Mouse (Mus musculus) ES-E14 (cell line): ENCODE measurements around the gene Chrnb1. TPM values are rescaled to one million over a fixed set of nuclear protein-coding genes. Genes with fewer than 3 reads are reported as not detected.

Source experiments
- DNase-seq: peaks from one replicate; pipeline ENCODE4 v3.0.0-alpha.2; 2013; ENCODE audit warnings: low read depth, low spot score
- H3K27ac ChIP-seq: 2 replicates; pipeline ENCODE4 v1.5.1; 2012; ENCODE audit warnings: low read depth, mild to moderate bottlenecking, low read length, moderate library complexity, mixed read lengths; ENCODE audit not compliant: poor library complexity, insufficient read depth, severe bottlenecking
- H3K36me3 ChIP-seq: 2 replicates; pipeline ENCODE4 v1.6.1; 2012; ENCODE audit warnings: mild to moderate bottlenecking, low read length, moderate library complexity, mixed read lengths; ENCODE audit not compliant: control insufficient read depth, poor library complexity, insufficient read depth, severe bottlenecking
- H3K4me1 ChIP-seq, 2 experiments: fragments of 150-350 bp in 1 of 2; sonication (generic) in 1 of 2; 2 replicates each; pipeline ENCODE4 v1.6.1; 2012; ENCODE audit warnings: low read length in 2 of 2, mild to moderate bottlenecking in 1 of 2, mixed read lengths in 1 of 2; ENCODE audit not compliant: control insufficient read depth in 2 of 2, insufficient read depth in 2 of 2, poor library complexity in 1 of 2
- H3K4me3 ChIP-seq, 2 experiments: fragments of 150-350 bp in 1 of 2; sonication (generic) in 1 of 2; 2 replicates each; pipeline ENCODE4 v1.5.1; 2012; ENCODE audit warnings: low read length in 2 of 2, low read depth in 1 of 2, mild to moderate bottlenecking in 1 of 2, mixed read lengths in 1 of 2; ENCODE audit not compliant: insufficient read depth in 1 of 2, poor library complexity in 1 of 2, severe bottlenecking in 1 of 2
- H3K9ac ChIP-seq: 2 replicates; pipeline ENCODE4 v1.6.1; 2012; ENCODE audit warnings: low read depth, mild to moderate bottlenecking, low read length, mixed read lengths; ENCODE audit not compliant: poor library complexity, insufficient read depth, severe bottlenecking
- H3K9me3 ChIP-seq: fragments of 150-350 bp; sonication (generic); 2 replicates; pipeline ENCODE4 v1.6.1; 2012; ENCODE audit warnings: low read depth, mild to moderate bottlenecking, low read length; ENCODE audit not compliant: control insufficient read depth, insufficient read depth
- CHD2 ChIP-seq: IDR thresholded peaks from 2 replicates; pipeline ENCODE4 v1.6.1; 2014; ENCODE audit warnings: mild to moderate bottlenecking, low read depth, low read length, inconsistent platforms
- HCFC1 ChIP-seq: IDR thresholded peaks from 2 replicates; pipeline ENCODE4 v1.6.1; 2012; ENCODE audit warnings: low read length, inconsistent platforms, borderline replicate concordance; ENCODE audit not compliant: insufficient read depth
- MAFK ChIP-seq: IDR thresholded peaks from 2 replicates; pipeline ENCODE4 v1.6.1; 2014; ENCODE audit warnings: mild to moderate bottlenecking, low read depth, low read length, inconsistent platforms; ENCODE audit not compliant: insufficient read depth
- ZC3H11A ChIP-seq: IDR thresholded peaks from 2 replicates; pipeline ENCODE4 v1.6.1; 2012; ENCODE audit warnings: low read depth, mild to moderate bottlenecking, inconsistent platforms, low read length, borderline replicate concordance
- ZNF384 ChIP-seq: IDR thresholded peaks from 2 replicates; pipeline ENCODE4 v1.6.1; 2012; ENCODE audit warnings: low read depth, low read length, inconsistent platforms
- in situ Hi-C, 2 experiments: fragments of 600-800 bp; cut with MboI; formaldehyde crosslinking; loops; one replicate each; pipeline ENCODE4 v1.15.1; 2025; ENCODE audit warnings: low sequenced_read_pairs in 2 of 2, inconsistent platforms in 1 of 2; ENCODE audit not compliant: unreplicated experiment in 2 of 2
- total RNA-seq: library from RNA; depleted of rRNA; stranded (reverse); fragments of 300-350 nt; gene quantifications from 2 replicates; pipeline ENCODE4 v1.2.3, GENCODE M21; 2012

The Chrnb1 gene
- total RNA-seq, 1 experiment, result 3.8 TPM

DNA sequence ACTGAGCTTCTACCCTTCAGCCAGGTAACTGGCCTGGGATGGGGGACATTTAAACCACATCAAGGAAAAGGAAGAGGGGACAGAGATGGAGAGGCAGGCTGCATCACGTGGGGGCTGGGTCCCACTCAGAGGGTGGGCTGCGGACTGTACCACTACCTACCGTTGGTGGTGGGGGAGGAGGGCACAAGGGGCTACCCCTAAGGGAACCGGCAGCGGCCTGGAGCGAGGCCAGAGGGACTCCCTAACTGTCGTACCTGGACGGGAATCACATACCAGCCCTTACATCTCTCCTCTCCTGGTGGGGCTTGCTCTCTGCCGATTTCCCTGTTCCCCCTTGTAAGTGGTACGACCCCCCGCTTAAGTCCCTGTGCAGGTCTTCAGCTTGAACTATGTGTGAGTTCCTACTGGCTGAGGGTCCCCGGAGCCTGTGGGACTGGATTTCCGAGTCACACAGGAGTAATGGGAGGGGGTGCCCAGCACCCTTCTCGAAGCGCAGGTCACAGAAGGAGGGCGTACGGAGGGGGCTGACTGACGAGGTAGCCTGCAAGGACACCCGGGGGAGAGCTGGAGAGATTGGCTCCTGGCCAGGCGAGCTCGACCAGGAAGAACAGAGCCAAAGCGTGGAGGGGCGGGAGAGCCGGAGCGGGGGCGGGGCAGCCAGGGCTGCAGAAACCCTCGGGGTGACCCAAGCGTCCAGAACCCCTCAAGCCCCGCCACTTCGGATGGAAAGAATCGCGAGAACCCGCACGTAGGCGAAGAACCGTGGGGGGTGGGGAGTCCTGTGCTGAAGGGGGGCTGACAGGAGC, 4.9 kb upstream of the Chrnb1 start:
- DNase-seq, result no peak
- Histone ChIP-seq H3K4me1 (peaks cover 3 to 18% of the 10 kb centered on the region in 2 experiments; a peak in 3 of 4 replicates), H3K4me3 (peak overlapping the region; percentile 68 to 81), H3K9ac (peak overlapping the region; percentile 70), H3K36me3 (no peaks in the 10 kb centered on the region; the same call in 1 of the 2 replicates), H3K9me3 (no peaks in the 10 kb centered on the region), H3K27ac (peak overlapping the region; percentile 30; the same call in 1 of the 2 replicates)
- in situ Hi-C loops, result loop anchor here in 1 of 2 experiments (10.0 kb wide), 1 partner anchor 74 kb away; the partner anchor contains the start of gene Tmem95
- no peak for TF ChIP-seq ZC3H11A
- TF ChIP-seq CHD2, result peak; percentile 71; the same call in 1 of the 2 replicates

DNA sequence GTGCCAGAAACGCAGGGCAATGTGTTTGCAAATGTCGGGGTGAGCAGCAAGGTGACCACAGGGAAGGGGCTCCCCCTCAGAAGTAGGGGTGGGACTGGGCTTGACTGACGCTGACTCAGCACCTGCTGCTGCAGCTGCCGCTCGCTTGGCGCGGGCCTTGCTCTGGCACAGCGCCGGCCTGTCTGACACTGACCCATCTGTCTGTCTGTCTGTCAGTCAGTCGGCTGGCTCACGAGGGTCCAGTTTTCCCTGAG, 4.3 kb upstream of the Chrnb1 start:
- H3K4me3 ChIP-seq, result peak overlapping the region; percentile 68 to 81
- H3K27ac ChIP-seq, result no peak overlapping the region
- DNase-seq, result no peak
- no peaks in the 10 kb centered on the region for H3K9me3 ChIP-seq
- H3K9ac ChIP-seq, result peak overlapping the region; percentile 70
- no peak for TF ChIP-seq HCFC1
- peak; percentile 93 for TF ChIP-seq MAFK
- no peak for TF ChIP-seq ZNF384
- TF ChIP-seq CHD2, result no peak
- TF ChIP-seq ZC3H11A, result no peak
- in situ Hi-C loops, result loop anchor here in 1 of 2 experiments (10.0 kb wide), 1 partner anchor 75 kb away; the partner anchor contains the start of gene Tmem95
- peaks cover 3 to 18% of the 10 kb centered on the region in 2 experiments for H3K4me1 ChIP-seq
- H3K36me3 ChIP-seq, result no peaks in the 10 kb centered on the region; the same call in 1 of the 2 replicates

DNA sequence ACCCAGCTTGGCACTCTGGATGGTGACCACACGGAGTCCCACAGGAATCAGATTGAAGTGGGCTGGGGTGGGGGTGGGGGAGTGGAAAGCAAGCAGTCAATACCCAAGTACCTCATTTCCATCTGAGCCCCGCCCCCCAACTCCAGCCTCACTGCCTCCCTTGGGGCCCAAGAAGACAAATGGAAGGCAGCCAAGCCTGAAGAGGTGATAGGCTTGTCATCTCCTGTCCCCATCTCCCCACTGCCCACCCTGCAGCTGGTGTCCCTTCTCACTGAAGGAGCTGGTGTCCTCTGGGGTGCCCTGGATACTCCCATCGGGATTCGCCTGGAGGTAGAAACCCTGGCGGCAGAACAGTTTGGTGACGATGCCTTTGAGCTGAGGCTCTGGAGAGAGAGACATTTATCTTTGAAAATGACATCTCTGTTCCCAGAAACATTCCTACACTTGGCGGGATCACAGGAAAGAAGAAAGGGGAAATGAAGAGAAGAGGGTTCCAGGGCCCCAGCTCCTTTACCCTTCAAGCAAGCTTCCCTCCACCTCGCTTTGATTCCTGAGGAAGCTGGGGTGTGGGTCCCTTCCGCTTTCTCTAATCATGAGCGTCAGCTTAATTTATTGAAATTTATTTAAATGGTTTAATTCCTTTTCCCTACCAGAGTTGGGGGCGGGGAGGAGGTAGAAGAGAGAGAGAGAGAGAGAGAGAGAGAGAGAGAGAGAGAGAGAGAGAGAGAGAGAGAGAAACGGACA, 3.8 kb upstream of the Chrnb1 start:
- TF ChIP-seq MAFK, result no peak
- TF ChIP-seq ZNF384, result no peak
- no peak for TF ChIP-seq CHD2
- no peak for TF ChIP-seq ZC3H11A
- TF ChIP-seq HCFC1, result no peak
- Histone ChIP-seq H3K9ac (peak overlapping the region; percentile 70), H3K9me3 (no peaks in the 10 kb centered on the region), H3K4me3 (peak overlapping the region; percentile 68 to 81), H3K4me1 (peaks cover 6 to 18% of the 10 kb centered on the region in 2 experiments), H3K27ac (no peak overlapping the region), H3K36me3 (no peaks in the 10 kb centered on the region; the same call in 1 of the 2 replicates)
- in situ Hi-C loops, result loop anchor here in 1 of 2 experiments (10.0 kb wide), 1 partner anchor 75 kb away; the partner anchor contains the start of gene Tmem95
- no peak for DNase-seq

DNA sequence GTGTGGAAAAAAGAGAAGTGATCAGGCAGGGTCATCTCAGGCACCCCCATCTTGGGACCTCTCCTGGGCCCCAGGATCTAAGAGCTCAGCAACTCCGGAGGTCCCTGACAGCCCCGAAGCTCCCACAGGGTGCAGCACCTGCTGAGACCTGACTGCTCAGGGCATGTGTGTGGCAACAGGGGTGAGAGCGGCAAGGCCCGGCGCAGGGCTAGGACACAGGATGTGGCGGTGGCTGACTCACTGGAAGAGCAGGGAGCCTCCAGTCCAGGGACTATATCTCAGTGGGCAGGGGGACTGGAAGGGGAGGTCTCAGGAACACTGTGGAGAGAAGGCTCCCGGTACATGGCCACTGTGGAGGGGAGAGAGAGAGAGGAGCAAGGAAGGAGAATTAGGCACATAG, 2.2 kb upstream of the Chrnb1 start:
- Histone ChIP-seq H3K4me1 (peaks cover 3 to 12% of the 10 kb centered on the region in 2 experiments), H3K9ac (no peak overlapping the region), H3K4me3 (no peak overlapping the region), H3K36me3 (no peaks in the 10 kb centered on the region), H3K27ac (no peak overlapping the region), H3K9me3 (no peaks in the 10 kb centered on the region)
- TF ChIP-seq ZNF384 (no peak), CHD2 (no peak), MAFK (no peak), ZC3H11A (no peak), HCFC1 (no peak)
- no peak for DNase-seq
- in situ Hi-C loops, result no loop called here
